Mouse (Mus musculus) olfactory bulb, adult 2 months (tissue): ENCODE measurements around the gene Hist1h2ak.

Experiments used
- CTCF ChIP-seq: fragments of 200-500 bp; IDR thresholded peaks from 2 replicates; pipeline ENCODE4 v1.5.1; 2012; ENCODE audit warnings: low read depth, mild to moderate bottlenecking, low read length, moderate library complexity; ENCODE audit not compliant: insufficient read depth
- POLR2A ChIP-seq: fragments of 200-500 bp; IDR thresholded peaks from 2 replicates; pipeline ENCODE4 v1.6.1; 2012; ENCODE audit warnings: mild to moderate bottlenecking, low read depth, low read length, moderate library complexity; ENCODE audit not compliant: insufficient read depth

- TF ChIP-seq CTCF, result no peak
- TF ChIP-seq POLR2A, result no peak
Measured at GRCm38 (mm10) chr13:21710821-21711525, 42.7 kb downstream of the Hist1h2ak start.
